Mouse (Mus musculus) C2C12 (cell line): ENCODE results near the gene Ptgdr2. TPM values are rescaled to one million over a fixed set of nuclear protein-coding genes. Genes with fewer than 3 reads are reported as not detected.

Source experiments
- H3K27me3 ChIP-seq: one replicate; pipeline ENCODE4 v1.6.1; 2011; ENCODE audit not compliant: control insufficient read depth, insufficient read depth, insufficient read length
- H3K36me3 ChIP-seq: one replicate; pipeline ENCODE4 v1.6.1; 2011; ENCODE audit not compliant: control insufficient read depth, insufficient read depth
- H3K4me3 ChIP-seq: one replicate; pipeline ENCODE4 v1.5.1; 2011; ENCODE audit warnings: mild to moderate bottlenecking, control low read depth; ENCODE audit not compliant: poor library complexity, insufficient read depth, severe bottlenecking
- H3K79me2 ChIP-seq: one replicate; pipeline ENCODE4 v1.6.1; 2011; ENCODE audit not compliant: control insufficient read depth, insufficient read depth
- H3K79me3 ChIP-seq: one replicate; pipeline ENCODE4 v1.6.1; 2011; ENCODE audit warnings: low read depth, control low read depth
- H3ac ChIP-seq: one replicate; pipeline ENCODE3; 2011; ENCODE audit warnings: low read depth; ENCODE audit not compliant: control insufficient read depth, insufficient read length
- CEBPB ChIP-seq: IDR thresholded peaks from one replicate; pipeline ENCODE4 v1.6.1; 2011; ENCODE audit warnings: low read depth, mild to moderate bottlenecking, control low read depth, moderate library complexity
- CTCF ChIP-seq: IDR thresholded peaks from one replicate; pipeline ENCODE4 v1.5.1; 2011; ENCODE audit not compliant: control insufficient read depth, insufficient read depth, insufficient read length
- FOSL1 ChIP-seq: IDR thresholded peaks from one replicate; pipeline ENCODE4 v1.8.0; 2011; ENCODE audit warnings: mild to moderate bottlenecking, low read length; ENCODE audit not compliant: poor library complexity, insufficient read depth, severe bottlenecking
- MAX ChIP-seq: IDR thresholded peaks from one replicate; pipeline ENCODE4 v1.6.1; 2011; ENCODE audit warnings: mild to moderate bottlenecking, control low read depth
- MYOD1 ChIP-seq: IDR thresholded peaks from one replicate; pipeline ENCODE4 v1.6.1; 2011; ENCODE audit warnings: low read depth; ENCODE audit not compliant: control insufficient read depth, insufficient read length
- MYOG ChIP-seq: IDR thresholded peaks from one replicate; pipeline ENCODE4 v1.6.1; 2011; ENCODE audit not compliant: control insufficient read depth, insufficient read length; ENCODE audit errors: extremely low read depth
- USF1 ChIP-seq: IDR thresholded peaks from one replicate; pipeline ENCODE4 v1.6.1; 2011; ENCODE audit warnings: low read depth, mild to moderate bottlenecking, control low read depth, moderate library complexity
- polyA plus RNA-seq: library from polyadenylated mRNA; unstranded; fragments of >200 nt; fragmentation: generic; extraction: Trizol; gene quantifications from one replicate; pipeline ENCODE4 v1.2.1, GENCODE M21; 2012; ENCODE audit warnings: missing spikeins

Gene Ptgdr2
- polyA plus RNA-seq, 1 experiment: 0.07 TPM

- no peaks in the 10 kb centered on the region for H3K79me3 ChIP-seq
- no peak overlapping the region for H3ac ChIP-seq
- H3K79me2 ChIP-seq: no peaks in the 10 kb centered on the region
- no peaks in the 10 kb centered on the region for H3K27me3 ChIP-seq
- no peak overlapping the region for H3K4me3 ChIP-seq
- TF ChIP-seq USF1: peak; percentile 72
- no peak for TF ChIP-seq CEBPB
- no peaks in the 10 kb centered on the region for H3K36me3 ChIP-seq
Measured at GRCm38 (mm10) chr19:10975187-10975586, 38.2 kb downstream of the Ptgdr2 start.

- Histone ChIP-seq H3K4me3 (no peak overlapping the region), H3K36me3 (no peaks in the 10 kb centered on the region), H3K79me2 (no peaks in the 10 kb centered on the region), H3K27me3 (no peaks in the 10 kb centered on the region), H3K79me3 (no peaks in the 10 kb centered on the region), H3ac (no peak overlapping the region)
- TF ChIP-seq USF1: no peak
- TF ChIP-seq MYOG: no peak
- TF ChIP-seq CTCF: no peak
- no peak for TF ChIP-seq FOSL1
- TF ChIP-seq MYOD1: no peak
- no peak for TF ChIP-seq MAX
- TF ChIP-seq CEBPB: no peak
Measured at GRCm38 (mm10) chr19:10976318-10976717, 39.4 kb downstream of the Ptgdr2 start.

- Histone ChIP-seq H3ac (no peak overlapping the region), H3K79me3 (no peaks in the 10 kb centered on the region), H3K27me3 (no peaks in the 10 kb centered on the region), H3K36me3 (no peaks in the 10 kb centered on the region), H3K79me2 (no peaks in the 10 kb centered on the region), H3K4me3 (no peak overlapping the region)
- TF ChIP-seq CEBPB: no peak
- no peak for TF ChIP-seq USF1
- TF ChIP-seq FOSL1: no peak
- peak; percentile 29 for TF ChIP-seq CTCF
- no peak for TF ChIP-seq MYOG
Measured at GRCm38 (mm10) chr19:10979184-10980168, 42.5 kb downstream of the Ptgdr2 start.

- H3K4me3 ChIP-seq: no peak overlapping the region
- no peaks in the 10 kb centered on the region for H3K79me3 ChIP-seq
- no peaks in the 10 kb centered on the region for H3K27me3 ChIP-seq
- H3ac ChIP-seq: no peak overlapping the region
- TF ChIP-seq FOSL1 (no peak), CTCF (no peak), USF1 (no peak), MYOD1 (no peak), MAX (no peak), CEBPB (no peak), MYOG (no peak)
- no peaks in the 10 kb centered on the region for H3K36me3 ChIP-seq
- no peaks in the 10 kb centered on the region for H3K79me2 ChIP-seq
Measured at GRCm38 (mm10) chr19:10980210-10980609, 43.2 kb downstream of the Ptgdr2 start.

GRCm38 (mm10) chr19:10983146-10983545, 46.2 kb downstream of the Ptgdr2 start:
- Histone ChIP-seq H3ac (no peak overlapping the region), H3K4me3 (no peak overlapping the region), H3K36me3 (no peaks in the 10 kb centered on the region), H3K79me2 (no peaks in the 10 kb centered on the region), H3K27me3 (no peaks in the 10 kb centered on the region), H3K79me3 (no peaks in the 10 kb centered on the region)
- TF ChIP-seq MAX (no peak), CTCF (peak; percentile 25)

- no peaks in the 10 kb centered on the region for H3K36me3 ChIP-seq
- TF ChIP-seq USF1 (no peak), CEBPB (no peak), MYOD1 (no peak), FOSL1 (no peak), MYOG (no peak), CTCF (no peak), MAX (no peak)
Measured at GRCm38 (mm10) chr19:10984551-10984950, 47.6 kb downstream of the Ptgdr2 start.

More at GRCm38 (mm10) chr19:10984551-10984950, 47.6 kb downstream of the Ptgdr2 start:
- no peak overlapping the region for H3K4me3 ChIP-seq
- H3K27me3 ChIP-seq: peaks cover 4% of the 10 kb centered on the region
- no peak overlapping the region for H3ac ChIP-seq
- H3K79me2 ChIP-seq: no peaks in the 10 kb centered on the region
- no peaks in the 10 kb centered on the region for H3K79me3 ChIP-seq
